Mouse (Mus musculus) gastrocnemius, adult 2 months (tissue): Measurements from ENCODE around the gene Asb1. TPM values are rescaled to one million over a fixed set of nuclear protein-coding genes. Genes with fewer than 3 reads are reported as not detected.

Experiments
- DNase-seq: peaks from one replicate; pipeline ENCODE4 v3.0.0; 2022
- H3K27ac ChIP-seq: fragments of 200-600 bp; 2 replicates; pipeline ENCODE4 v1.8.1; 2022; ENCODE audit warnings: mild to moderate bottlenecking
- H3K4me3 ChIP-seq: fragments of 200-600 bp; 2 replicates; pipeline ENCODE4 v1.8.1; 2022; ENCODE audit warnings: mild to moderate bottlenecking, moderate library complexity
- CTCF ChIP-seq: fragments of 200-600 bp; IDR thresholded peaks from 2 replicates; pipeline ENCODE4 v1.8.1; 2022; ENCODE audit warnings: antibody characterized with exemption, mild to moderate bottlenecking, moderate library complexity
- intact Hi-C: fragments of 180-260 bp; cut with DNase I; formaldehyde crosslinking; loops from one replicate; pipeline ENCODE4 v1.15.1; 2025
- total RNA-seq, 2 experiments: library from RNA; stranded (reverse); gene quantifications; 2 replicates each; pipeline ENCODE4 v1.2.3; 2021

Gene Asb1
- total RNA-seq, 2 experiments from 2014 or later, result 13.9 to 16.6 TPM

GRCm38 (mm10) chr1:91561226-91561625 is 20.9 kb downstream of the Asb1 start:
- Histone ChIP-seq H3K4me3 (no peak overlapping the region), H3K27ac (no peak overlapping the region)
- DNase-seq, result no peak
- intact Hi-C loops, result loop anchor here (5.0 kb wide), 1 partner anchor 39 kb away; no protein-coding TSS in a partner anchor
- TF ChIP-seq CTCF, result no peak

- DNase-seq, result no peak
- intact Hi-C loops, result loop anchor here (5.0 kb wide), 1 partner anchor 41 kb away; no protein-coding TSS in a partner anchor
- no peak for TF ChIP-seq CTCF
- Histone ChIP-seq H3K27ac (no peak overlapping the region), H3K4me3 (no peak overlapping the region)
Observed at GRCm38 (mm10) chr1:91562977-91563590, 22.7 kb downstream of the Asb1 start.

DNA sequence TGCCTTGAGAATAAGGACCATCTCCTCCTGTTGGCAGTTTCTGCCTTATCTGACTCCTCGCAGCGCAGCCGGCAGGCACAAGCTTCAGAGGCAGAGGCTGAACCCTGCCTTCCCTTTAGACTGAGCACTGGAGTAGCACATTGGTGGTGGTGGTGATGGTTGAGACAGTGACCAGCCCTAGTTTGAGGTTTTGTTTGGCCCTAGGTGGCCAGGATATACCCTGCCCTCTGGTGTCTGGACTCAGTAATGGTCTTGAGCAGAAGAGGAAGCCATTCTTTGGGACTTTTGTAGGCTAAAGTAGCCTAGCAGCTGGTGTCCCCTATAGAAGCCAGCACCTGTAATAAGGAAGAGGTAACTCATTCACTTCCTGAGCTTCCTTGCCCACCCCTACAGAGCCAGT is 23.7 kb downstream of the Asb1 start:
- DNase-seq, result no peak
- intact Hi-C loops, result loop anchor here (5.0 kb wide), 1 partner anchor 42 kb away; no protein-coding TSS in a partner anchor

GRCm38 (mm10) chr1:91564598-91564997 is 24.3 kb downstream of the Asb1 start:
- H3K4me3 ChIP-seq, result no peak overlapping the region
- DNase-seq, result no peak
- intact Hi-C loops, result loop anchor here (5.0 kb wide), 1 partner anchor 42 kb away; no protein-coding TSS in a partner anchor
- no peak for TF ChIP-seq CTCF
- H3K27ac ChIP-seq, result no peak overlapping the region

More for the DNA sequence above, 23.7 kb downstream of the Asb1 start:
- Histone ChIP-seq H3K4me3 (no peak overlapping the region), H3K27ac (no peak overlapping the region)
- peak; percentile 29; the same call in 1 of the 2 replicates for TF ChIP-seq CTCF

DNA sequence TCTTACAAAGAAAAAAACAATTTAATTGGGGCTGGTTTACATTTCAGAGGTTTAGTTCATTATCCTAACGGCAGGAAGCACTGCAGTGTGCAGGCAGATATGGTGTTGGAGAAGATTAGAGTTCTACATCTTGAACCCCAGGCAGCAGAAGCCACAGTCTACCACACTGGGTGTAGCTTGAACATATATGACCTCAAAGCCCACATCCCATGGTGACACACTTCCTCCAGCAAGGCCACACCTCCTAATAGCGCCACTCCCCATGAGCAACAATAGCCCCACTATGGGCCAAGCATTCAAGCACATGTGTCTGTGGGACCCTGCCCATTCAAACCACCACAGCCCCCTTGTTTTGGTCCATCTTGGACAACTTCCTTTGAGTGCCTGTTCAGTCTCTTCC is 26.9 kb downstream of the Asb1 start:
- Histone ChIP-seq H3K4me3 (no peak overlapping the region), H3K27ac (no peak overlapping the region)
- intact Hi-C loops, result no loop called here
- no peak for DNase-seq
- TF ChIP-seq CTCF, result no peak

- TF ChIP-seq CTCF, result no peak
Observed at GRCm38 (mm10) chr1:91572458-91572857, 32.1 kb downstream of the Asb1 start.

DNA sequence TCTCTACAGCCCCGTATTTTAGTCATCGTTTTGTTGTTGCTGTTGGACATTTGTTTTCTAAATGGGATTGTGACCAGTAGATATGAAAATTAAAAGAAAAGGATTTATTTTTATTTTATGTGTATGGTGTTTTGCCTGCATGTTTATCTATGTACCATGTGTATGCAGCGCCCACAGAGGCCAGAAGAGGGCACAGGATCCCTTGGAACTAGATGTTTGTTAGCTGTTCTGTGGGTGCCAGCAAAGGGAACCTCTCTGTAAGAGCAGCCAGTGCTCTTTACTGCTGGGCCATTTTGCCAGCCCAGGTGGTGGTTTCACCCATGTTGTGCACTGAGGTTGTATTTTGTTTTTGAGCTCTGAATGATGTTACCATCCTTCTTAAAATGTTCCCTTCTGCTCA is 33.9 kb downstream of the Asb1 start:
- Histone ChIP-seq H3K27ac (no peak overlapping the region), H3K4me3 (no peak overlapping the region)
- intact Hi-C loops, result loop anchor here (1.0 to 2.0 kb wide), 2 partner anchors 181 to 299 kb away; no protein-coding TSS in a partner anchor
- peak; percentile 59 for DNase-seq
- TF ChIP-seq CTCF, result peak; percentile 75

More at GRCm38 (mm10) chr1:91572458-91572857, 32.1 kb downstream of the Asb1 start:
- DNase-seq, result no peak
- no peak overlapping the region for H3K4me3 ChIP-seq
- no peak overlapping the region for H3K27ac ChIP-seq
- intact Hi-C loops, result no loop called here

DNA sequence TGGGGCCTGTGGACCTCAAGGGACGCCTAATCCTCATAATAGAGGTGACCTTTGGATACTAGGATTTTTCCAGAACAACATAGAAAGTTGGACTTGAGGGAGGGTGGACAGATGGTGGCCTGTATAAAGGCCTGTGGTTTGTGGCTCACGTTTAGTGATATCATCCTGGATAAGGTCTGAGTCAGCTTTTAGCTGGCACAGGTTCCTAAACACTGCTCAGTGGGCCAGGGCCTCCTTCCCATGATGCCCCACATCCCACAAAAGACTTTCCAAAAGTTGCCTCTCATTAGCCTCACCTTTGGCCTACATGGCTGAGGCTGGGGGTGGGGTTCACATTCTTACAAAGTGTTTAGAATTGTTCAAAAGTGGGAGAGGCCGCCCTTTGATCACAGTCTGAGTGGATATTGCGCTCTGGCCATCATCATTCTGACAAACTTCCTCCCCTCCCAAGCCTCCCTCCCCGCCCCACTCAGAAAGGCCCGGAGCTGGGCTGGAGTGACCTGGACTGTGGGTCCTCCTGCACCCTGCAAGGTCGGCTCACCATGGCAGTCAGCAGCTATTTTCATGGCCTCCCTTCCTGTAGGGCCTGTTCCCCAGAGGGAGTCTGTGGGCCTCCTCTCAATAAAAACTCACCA is 37.7 kb downstream of the Asb1 start:
- Histone ChIP-seq H3K4me3 (no peak overlapping the region), H3K27ac (peak overlapping the region; percentile 38; the same call in 1 of the 2 replicates)
- no peak for DNase-seq
- intact Hi-C loops, result no loop called here
- TF ChIP-seq CTCF, result no peak

DNA sequence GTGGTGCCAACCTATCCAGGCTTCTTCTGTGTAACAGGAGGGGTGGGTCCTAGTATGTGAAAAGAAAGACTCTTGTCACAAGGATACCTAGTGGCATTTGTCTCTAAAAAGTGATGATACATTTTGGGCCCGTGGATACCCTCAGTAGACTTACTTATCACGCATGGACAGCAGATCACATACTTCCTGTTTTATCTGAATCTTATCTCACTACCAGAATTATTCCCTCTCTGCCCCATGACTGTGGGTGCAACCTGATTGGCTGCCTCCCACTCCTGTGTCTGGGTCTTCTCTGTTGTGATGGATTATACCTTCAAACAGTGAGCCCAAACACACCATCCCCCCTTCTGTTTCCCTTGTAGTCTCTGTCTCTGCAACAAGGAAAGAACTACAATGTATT is 40.2 kb downstream of the Asb1 start:
- TF ChIP-seq CTCF, result no peak
- no peak for DNase-seq
- intact Hi-C loops, result no loop called here
- Histone ChIP-seq H3K4me3 (no peak overlapping the region), H3K27ac (no peak overlapping the region)

DNA sequence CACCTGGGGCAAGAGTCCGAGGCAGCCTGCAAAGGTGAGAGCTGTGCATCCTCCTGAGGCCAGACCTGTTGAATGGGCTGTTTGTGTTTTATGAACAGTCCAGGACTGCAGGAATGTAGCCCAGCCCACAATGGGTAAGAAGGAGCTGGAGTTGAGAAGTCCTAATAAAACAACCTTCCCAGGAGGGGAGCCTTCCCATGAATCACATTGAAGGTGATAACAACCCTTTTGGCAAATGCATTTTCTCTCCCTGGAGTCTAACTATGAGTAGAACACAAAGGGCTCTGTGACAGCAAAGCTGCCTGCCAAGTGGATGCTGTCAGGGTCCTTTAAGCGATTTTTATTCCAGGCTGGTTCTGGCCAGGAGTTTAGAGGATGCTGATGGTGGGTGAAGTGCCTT is 40.9 kb downstream of the Asb1 start:
- DNase-seq, result no peak
- intact Hi-C loops, result no loop called here
- Histone ChIP-seq H3K27ac (no peak overlapping the region), H3K4me3 (no peak overlapping the region)
- TF ChIP-seq CTCF, result no peak

- peak; percentile 5 for DNase-seq
- TF ChIP-seq CTCF, result no peak
- intact Hi-C loops, result no loop called here
- H3K4me3 ChIP-seq, result no peak overlapping the region
- H3K27ac ChIP-seq, result no peak overlapping the region
Observed at GRCm38 (mm10) chr1:91584969-91585835, 44.9 kb downstream of the Asb1 start.

GRCm38 (mm10) chr1:91589738-91590137 is 49.4 kb downstream of the Asb1 start:
- Histone ChIP-seq H3K27ac (no peak overlapping the region), H3K4me3 (no peak overlapping the region)
- DNase-seq, result no peak
- intact Hi-C loops, result loop anchor here (10.0 kb wide), 1 partner anchor 905 kb away; the partner anchor contains the start of gene Olfr1415
- no peak for TF ChIP-seq CTCF
